Mouse (Mus musculus): ENCODE data around the gene Thy1. TPM values are rescaled to one million over a fixed set of nuclear protein-coding genes. Genes with fewer than 3 reads are reported as not detected.

The Thy1 gene
- polyA plus RNA-seq, 1 experiment from 2014 or later, result 18.8 TPM

DNA sequence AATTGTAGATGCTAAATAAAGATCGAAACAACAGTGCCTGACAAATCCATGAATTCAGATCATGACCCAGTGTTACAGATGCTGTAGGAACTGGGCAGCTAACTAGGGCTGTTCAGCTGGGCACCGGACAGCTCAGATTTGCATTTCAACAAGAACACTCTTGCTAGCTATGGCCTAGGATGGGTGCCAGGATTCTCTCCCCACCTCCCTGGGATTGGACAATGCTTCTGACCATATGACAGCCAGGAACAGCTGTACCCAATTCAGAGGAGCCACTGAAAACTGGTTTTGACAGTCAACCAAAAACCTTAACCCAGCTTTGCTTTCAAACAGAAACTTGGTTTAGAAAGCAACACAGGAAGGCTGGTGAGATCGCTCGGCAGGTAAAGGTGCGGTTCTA lies 26.9 kb upstream of the Thy1 start:
- Histone ChIP-seq H3K27ac (no peak overlapping the region), H3K9me3 (no peaks in the 10 kb centered on the region), H3K9ac (no peak overlapping the region), H3K4me3 (no peak overlapping the region), H3K36me3 (no peaks in the 10 kb centered on the region), H3K27me3 (no peaks in the 10 kb centered on the region), H3K4me1 (no peaks in the 10 kb centered on the region; the same call in 1 of the 2 replicates), H3K4me2 (no peak overlapping the region)
- 87% methylated on average over 5 of the region's 5 CpGs for WGBS
- no peak for ATAC-seq (ENCODE audit: insufficient number of reproducible peaks, low FRiP score, low TSS enrichment, low read depth)

DNA sequence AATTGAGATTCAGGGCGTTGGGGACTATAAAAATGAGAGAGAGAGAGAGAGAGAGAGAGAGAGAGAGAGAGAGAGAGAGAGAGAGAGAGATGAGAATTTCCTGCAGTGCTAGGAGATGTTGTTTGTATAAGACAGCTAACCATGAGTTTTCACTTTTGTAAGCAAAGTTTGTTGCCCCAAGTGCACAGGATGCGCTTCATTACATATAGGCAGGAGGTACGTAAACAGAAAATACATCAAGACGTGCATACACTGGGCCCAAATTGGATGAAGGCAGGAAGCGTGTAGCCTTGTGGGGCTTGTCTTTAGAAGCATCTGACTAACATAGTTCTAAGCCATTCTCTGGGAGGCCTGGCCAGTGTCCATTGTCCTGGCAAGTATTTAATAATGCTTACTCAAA lies 25.3 kb upstream of the Thy1 start:
- Histone ChIP-seq H3K27ac (no peak overlapping the region), H3K27me3 (no peaks in the 10 kb centered on the region), H3K36me3 (no peaks in the 10 kb centered on the region), H3K4me2 (no peak overlapping the region), H3K9me3 (no peaks in the 10 kb centered on the region), H3K4me1 (no peaks in the 10 kb centered on the region; the same call in 1 of the 2 replicates), H3K4me3 (no peak overlapping the region), H3K9ac (no peak overlapping the region)
- WGBS, result 69% methylated on average over 5 of the region's 5 CpGs
- ATAC-seq (ENCODE audit: insufficient number of reproducible peaks, low FRiP score, low TSS enrichment, low read depth), result no peak

DNA sequence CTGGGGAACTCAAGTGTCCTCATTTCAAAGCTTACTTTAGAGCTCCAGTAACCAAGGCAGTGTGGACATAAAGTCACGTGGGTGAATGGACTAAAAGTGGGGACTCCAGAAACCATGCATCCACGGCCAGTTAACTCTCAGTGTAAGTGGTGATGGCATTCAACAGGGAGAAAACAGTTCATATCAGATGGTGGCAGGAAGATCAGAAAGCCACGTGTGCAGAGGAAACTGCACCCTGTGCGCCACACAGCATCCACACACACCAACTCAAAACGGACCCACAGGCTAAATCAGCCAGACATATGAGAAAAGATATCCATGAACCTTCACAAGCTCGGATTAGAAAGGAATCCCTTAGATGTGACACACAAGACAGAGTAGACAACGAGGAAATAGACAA lies 23.2 kb upstream of the Thy1 start:
- H3K27ac ChIP-seq, result no peak overlapping the region
- no peak overlapping the region for H3K4me3 ChIP-seq
- H3K4me2 ChIP-seq, result no peak overlapping the region
- no peaks in the 10 kb centered on the region for H3K9me3 ChIP-seq
- H3K36me3 ChIP-seq, result no peaks in the 10 kb centered on the region
- no peaks in the 10 kb centered on the region for H3K27me3 ChIP-seq
- H3K4me1 ChIP-seq, result no peaks in the 10 kb centered on the region
- no peak for ATAC-seq (ENCODE audit: insufficient number of reproducible peaks, low FRiP score, low TSS enrichment, low read depth)
- no peak overlapping the region for H3K9ac ChIP-seq
- WGBS, result 78% methylated on average over 7 of the region's 7 CpGs

DNA sequence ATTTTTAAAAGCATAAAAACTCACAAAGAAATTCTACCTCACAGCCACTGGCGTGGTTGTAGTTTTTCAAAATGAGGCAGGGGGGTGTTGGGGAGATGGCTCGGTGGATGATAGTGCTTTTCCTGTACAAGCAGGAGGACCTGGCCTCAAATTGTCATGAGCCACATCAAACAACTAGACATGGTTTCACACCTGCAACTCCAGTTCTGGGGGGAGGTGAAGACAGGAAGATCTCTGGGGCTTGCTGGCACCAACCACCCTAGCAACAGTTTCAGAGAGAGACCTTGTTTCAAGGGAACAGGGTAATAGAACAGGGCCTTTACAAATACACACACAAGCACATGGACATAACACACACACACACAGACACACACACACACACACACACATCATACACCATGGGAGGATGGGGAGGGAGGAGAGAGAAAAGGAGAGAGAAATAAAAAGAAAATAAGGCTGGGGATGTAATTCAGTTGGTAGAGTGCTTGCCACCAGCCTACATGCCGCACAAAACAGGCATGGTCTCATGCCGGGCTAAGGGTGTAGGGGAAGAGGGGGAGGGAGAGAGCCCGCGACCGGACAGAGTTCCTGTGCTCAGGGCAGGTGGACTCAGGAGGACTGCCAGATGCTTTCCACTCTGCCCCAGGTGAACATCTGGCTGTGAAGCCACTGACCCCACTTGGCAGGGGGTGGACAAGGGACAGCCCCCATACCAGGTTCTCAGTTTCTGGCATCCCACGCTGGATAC lies 20.9 kb upstream of the Thy1 start:
- Histone ChIP-seq H3K9me3 (no peaks in the 10 kb centered on the region), H3K4me1 (no peaks in the 10 kb centered on the region), H3K9ac (no peak overlapping the region), H3K4me3 (no peak overlapping the region), H3K27me3 (no peaks in the 10 kb centered on the region), H3K36me3 (no peaks in the 10 kb centered on the region), H3K27ac (no peak overlapping the region), H3K4me2 (no peak overlapping the region)
- WGBS, result 57% methylated on average over 8 of the region's 8 CpGs
- ATAC-seq (ENCODE audit: insufficient number of reproducible peaks, low FRiP score, low TSS enrichment, low read depth), result no peak

DNA sequence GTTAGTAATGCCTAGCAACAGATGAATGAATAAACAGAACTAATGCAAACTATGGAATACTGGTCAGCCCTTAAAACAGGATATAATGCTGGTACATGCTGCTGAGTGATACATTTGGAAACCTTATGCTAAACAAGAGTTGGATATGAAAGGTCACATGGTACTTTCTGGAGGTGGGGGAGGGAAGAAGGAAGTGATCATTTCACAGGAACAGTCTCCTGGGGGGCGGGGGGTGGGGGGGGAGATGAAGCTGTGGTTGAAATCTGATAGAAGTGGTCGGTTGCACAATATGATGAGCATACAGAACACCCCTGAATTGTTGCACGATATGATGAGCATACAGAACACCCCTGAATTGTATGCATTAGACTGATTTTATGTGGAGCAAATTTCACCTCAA lies 19.1 kb upstream of the Thy1 start:
- Histone ChIP-seq H3K4me1 (no peaks in the 10 kb centered on the region), H3K9me3 (no peaks in the 10 kb centered on the region), H3K4me3 (no peak overlapping the region), H3K27ac (no peak overlapping the region), H3K36me3 (no peaks in the 10 kb centered on the region), H3K9ac (no peak overlapping the region), H3K27me3 (no peaks in the 10 kb centered on the region), H3K4me2 (no peak overlapping the region)
- 83% methylated on average over 3 of the region's 3 CpGs for WGBS
- ATAC-seq (ENCODE audit: insufficient number of reproducible peaks, low FRiP score, low TSS enrichment, low read depth), result no peak

DNA sequence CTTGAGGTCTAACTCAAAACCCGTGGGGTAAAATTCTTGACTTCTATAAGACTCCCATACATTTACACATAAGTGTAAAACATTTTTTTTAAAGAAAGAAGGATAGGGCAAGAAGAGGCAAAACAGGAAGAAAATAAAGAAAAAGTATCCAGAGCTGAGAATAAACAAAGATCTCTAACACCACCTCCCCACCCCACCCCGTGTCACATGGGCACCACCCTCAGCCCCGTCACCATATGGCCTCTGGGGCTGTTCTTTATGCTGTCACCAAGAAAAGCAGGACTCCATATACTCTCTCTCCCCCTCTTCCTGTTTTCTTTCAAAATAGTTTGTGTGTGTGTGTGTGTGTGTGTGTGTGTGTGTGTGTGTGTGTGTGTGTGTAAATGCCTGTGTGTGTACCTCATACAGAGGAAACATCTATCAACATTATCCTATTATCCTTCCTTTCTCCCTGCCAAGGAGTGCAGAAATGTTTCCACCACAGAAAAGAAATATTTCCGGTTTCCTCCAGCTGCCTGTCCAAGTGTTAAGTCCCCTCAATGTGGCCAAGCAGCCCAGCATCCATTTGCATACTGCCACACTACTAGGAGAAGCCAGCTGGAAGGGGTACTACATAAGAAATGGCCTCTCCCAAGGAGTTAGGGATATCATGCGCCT lies 13.5 kb upstream of the Thy1 start:
- Histone ChIP-seq H3K36me3 (no peaks in the 10 kb centered on the region), H3K4me3 (no peak overlapping the region), H3K4me1 (no peaks in the 10 kb centered on the region), H3K9me3 (no peaks in the 10 kb centered on the region), H3K4me2 (no peak overlapping the region), H3K27ac (no peak overlapping the region), H3K9ac (no peak overlapping the region), H3K27me3 (no peaks in the 10 kb centered on the region)
- no peak for ATAC-seq (ENCODE audit: insufficient number of reproducible peaks, low FRiP score, low TSS enrichment, low read depth)
- 42% methylated on average over 5 of the region's 5 CpGs for WGBS

DNA sequence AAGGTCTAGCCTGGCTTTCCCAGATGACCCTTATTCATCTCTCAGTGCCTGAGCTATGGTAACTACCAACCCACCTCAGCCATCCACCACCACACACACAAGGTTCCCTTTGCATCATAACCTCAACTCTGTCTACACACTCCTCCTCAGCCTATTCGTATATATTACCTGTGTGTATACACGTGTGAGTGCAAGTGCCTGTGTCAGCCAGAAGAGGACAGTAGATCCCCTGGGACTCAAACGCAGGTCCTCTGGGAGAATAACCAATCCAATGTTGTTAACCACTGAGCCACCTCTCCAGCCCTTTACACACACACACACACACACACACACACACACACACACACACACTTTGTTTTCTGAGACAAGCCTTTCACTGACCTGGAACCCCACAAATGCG lies 12.5 kb upstream of the Thy1 start:
- Histone ChIP-seq H3K9me3 (no peaks in the 10 kb centered on the region), H3K27ac (no peak overlapping the region), H3K4me3 (no peak overlapping the region), H3K9ac (no peak overlapping the region), H3K4me1 (no peaks in the 10 kb centered on the region), H3K4me2 (no peak overlapping the region), H3K27me3 (no peaks in the 10 kb centered on the region), H3K36me3 (no peaks in the 10 kb centered on the region)
- ATAC-seq (ENCODE audit: insufficient number of reproducible peaks, low FRiP score, low TSS enrichment, low read depth), result no peak
- WGBS, result 91% methylated on average over 4 of the region's 4 CpGs

DNA sequence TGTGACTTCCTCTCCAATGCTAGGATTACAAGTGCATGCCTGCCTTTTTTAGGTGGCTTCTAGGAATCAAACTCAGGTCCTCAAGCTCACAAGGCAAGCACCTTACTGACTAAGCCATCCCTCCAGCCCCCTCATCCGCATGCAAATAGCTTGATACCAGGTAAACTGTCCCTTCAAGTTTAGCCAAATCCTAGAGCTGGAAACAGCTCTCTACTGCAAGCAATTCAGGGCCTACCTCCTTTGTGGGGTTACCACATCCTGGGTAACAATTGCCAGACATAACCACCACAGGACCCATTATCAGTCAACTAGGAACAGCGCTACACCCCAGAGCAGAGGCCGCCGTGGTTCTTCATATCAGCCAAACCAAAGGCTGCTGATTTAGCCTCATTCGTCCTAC lies 12.1 kb upstream of the Thy1 start:
- H3K36me3 ChIP-seq, result no peaks in the 10 kb centered on the region
- no peaks in the 10 kb centered on the region for H3K9me3 ChIP-seq
- no peaks in the 10 kb centered on the region for H3K27me3 ChIP-seq
- H3K4me3 ChIP-seq, result no peak overlapping the region
- no peak overlapping the region for H3K27ac ChIP-seq
- 83% methylated on average over 5 of the region's 5 CpGs for WGBS
- no peak for ATAC-seq (ENCODE audit: insufficient number of reproducible peaks, low FRiP score, low TSS enrichment, low read depth)
- no peaks in the 10 kb centered on the region for H3K4me1 ChIP-seq
- no peak overlapping the region for H3K4me2 ChIP-seq
- no peak overlapping the region for H3K9ac ChIP-seq

DNA sequence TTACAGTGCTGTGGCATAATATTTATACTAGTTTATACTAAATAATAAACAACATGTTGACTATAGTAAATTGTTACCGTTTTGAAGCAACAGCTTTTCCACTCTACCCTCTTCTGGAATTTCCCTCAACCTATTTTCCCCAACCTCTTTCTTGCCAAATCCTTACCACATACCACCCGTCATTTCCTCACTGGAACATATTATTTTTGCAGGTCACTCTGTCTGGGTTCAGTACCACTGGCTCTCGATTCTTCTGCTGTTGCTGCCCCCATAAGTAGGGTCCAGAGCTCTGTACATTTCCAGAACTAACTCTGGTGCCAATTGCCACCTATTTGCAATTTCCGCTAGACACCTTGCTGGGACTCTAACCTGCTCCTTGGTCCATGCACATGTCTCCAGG lies 11.2 kb upstream of the Thy1 start:
- WGBS, result 69% methylated on average over 4 of the region's 4 CpGs
- no peaks in the 10 kb centered on the region for H3K4me1 ChIP-seq
- H3K9ac ChIP-seq, result no peak overlapping the region
- H3K36me3 ChIP-seq, result no peaks in the 10 kb centered on the region
- no peak overlapping the region for H3K4me3 ChIP-seq
- H3K27ac ChIP-seq, result no peak overlapping the region
- H3K4me2 ChIP-seq, result no peak overlapping the region
- no peak for ATAC-seq (ENCODE audit: insufficient number of reproducible peaks, low FRiP score, low TSS enrichment, low read depth)
- H3K27me3 ChIP-seq, result no peaks in the 10 kb centered on the region
- H3K9me3 ChIP-seq, result no peaks in the 10 kb centered on the region

DNA sequence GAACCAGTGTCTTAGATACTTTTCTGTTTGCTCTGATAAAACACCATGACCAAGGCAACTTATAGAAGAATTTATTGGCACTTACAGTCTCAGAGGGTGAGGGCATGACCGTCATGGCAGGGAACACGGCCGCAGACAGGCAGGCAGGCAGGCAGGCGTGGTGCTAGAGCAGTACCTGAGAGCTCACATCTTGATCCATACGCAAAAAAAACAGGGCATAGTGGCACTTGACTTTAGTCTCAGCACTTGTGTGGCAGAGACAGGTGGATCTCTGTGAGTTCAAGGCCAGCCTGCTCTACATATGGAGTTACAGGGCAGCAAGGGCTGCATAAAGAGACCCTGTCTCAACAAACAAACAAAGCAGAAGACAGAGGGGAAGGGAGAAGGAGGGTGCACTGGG lies 9.9 kb upstream of the Thy1 start:
- no peak overlapping the region for H3K27ac ChIP-seq
- no peaks in the 10 kb centered on the region for H3K36me3 ChIP-seq
- H3K4me3 ChIP-seq, result no peak overlapping the region
- ATAC-seq (ENCODE audit: insufficient number of reproducible peaks, low FRiP score, low TSS enrichment, low read depth), result no peak
- no peaks in the 10 kb centered on the region for H3K4me1 ChIP-seq
- H3K9me3 ChIP-seq, result no peaks in the 10 kb centered on the region
- H3K9ac ChIP-seq, result no peak overlapping the region
- 93% methylated on average over 5 of the region's 5 CpGs for WGBS
- H3K4me2 ChIP-seq, result no peak overlapping the region
- H3K27me3 ChIP-seq, result no peaks in the 10 kb centered on the region

DNA sequence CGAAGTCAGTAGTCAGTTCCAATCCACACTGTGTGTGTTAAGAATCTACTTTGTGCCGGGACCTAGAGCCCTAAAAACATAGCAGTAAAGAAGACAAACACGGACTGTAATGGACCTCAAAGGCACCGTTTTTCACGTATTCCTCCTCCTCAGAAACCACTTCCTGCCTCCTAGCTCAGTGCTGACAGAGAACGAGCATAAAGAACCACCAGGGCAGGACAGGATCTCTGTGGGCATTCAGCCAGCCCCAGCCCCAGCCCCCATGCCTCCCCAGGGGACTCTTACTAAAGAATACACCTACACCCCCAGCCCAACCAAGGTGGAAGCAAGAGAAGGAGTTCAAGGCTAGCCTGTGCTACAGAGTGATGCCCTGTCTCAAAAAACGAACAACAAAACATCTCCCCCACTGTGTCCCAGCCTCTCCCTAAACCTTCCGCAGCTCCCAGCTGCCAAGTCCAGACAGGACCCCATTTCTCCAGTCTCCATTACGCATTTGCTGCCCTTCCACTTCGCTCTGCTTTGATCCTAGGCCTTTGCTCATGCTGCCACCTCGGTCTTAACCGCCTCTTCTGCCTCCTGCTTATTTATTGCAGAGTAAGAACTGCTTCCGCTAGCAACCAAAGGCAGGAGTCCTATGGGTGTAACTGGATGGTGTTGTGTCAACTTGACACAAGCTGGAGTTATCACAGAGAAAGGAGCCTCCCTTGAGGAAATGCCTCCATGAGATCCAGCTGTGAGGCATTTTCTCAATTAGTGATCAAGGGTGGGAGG lies 9.0 kb upstream of the Thy1 start:
- H3K36me3 ChIP-seq, result no peaks in the 10 kb centered on the region
- H3K4me1 ChIP-seq, result no peaks in the 10 kb centered on the region
- no peaks in the 10 kb centered on the region for H3K27me3 ChIP-seq
- H3K9me3 ChIP-seq, result no peaks in the 10 kb centered on the region
- no peak overlapping the region for H3K4me3 ChIP-seq
- 58% methylated on average over 13 of the region's 13 CpGs for WGBS
- H3K9ac ChIP-seq, result no peak overlapping the region
- no peak overlapping the region for H3K27ac ChIP-seq
- H3K4me2 ChIP-seq, result no peak overlapping the region
- ATAC-seq (ENCODE audit: insufficient number of reproducible peaks, low FRiP score, low TSS enrichment, low read depth), result no peak

DNA sequence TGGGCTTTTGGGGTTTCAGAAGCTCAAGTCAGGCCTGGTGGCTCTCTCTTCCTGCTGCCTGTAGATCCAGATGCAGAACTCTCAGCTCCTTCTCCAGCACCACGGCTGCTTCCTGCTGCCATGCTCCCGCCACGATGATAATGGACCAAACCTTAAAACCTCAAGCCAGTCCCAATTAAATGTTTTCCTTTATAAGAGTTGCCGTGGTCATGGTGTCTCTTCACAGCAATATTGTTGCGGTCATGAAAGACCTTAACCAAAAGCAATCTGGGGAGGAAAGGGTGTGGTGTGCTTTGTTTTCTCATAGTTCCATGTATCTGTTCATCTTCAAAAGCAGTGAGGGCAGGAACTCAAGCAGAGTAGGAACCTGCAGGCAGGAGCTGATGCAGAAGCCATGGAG lies 6.1 kb upstream of the Thy1 start:
- H3K9me3 ChIP-seq, result no peaks in the 10 kb centered on the region
- H3K4me1 ChIP-seq, result no peaks in the 10 kb centered on the region
- no peak overlapping the region for H3K4me3 ChIP-seq
- WGBS, result 90% methylated on average over 5 of the region's 5 CpGs
- H3K36me3 ChIP-seq, result no peaks in the 10 kb centered on the region
- H3K27me3 ChIP-seq, result peaks cover 7% of the 10 kb centered on the region
- 0 out of 2 replicates have a peak overlapping the region, but pooled peaks have one; percentile 61 for H3K27ac ChIP-seq
- no peak overlapping the region for H3K4me2 ChIP-seq
- no peak overlapping the region for H3K9ac ChIP-seq
- ATAC-seq (ENCODE audit: insufficient number of reproducible peaks, low FRiP score, low TSS enrichment, low read depth), result no peak
